Mouse (Mus musculus) erythroblast, embryonic 14.5 days (primary cell): ENCODE data around the gene Rbm12.

Experiments
- GATA1 ChIP-seq: IDR thresholded peaks from 2 replicates; pipeline ENCODE4 v1.6.1; 2012; ENCODE audit warnings: low read length, inconsistent platforms, mixed read lengths
- TAL1 ChIP-seq: IDR thresholded peaks from 3 replicates; pipeline ENCODE4 v1.6.1; 2012; ENCODE audit warnings: low read length, inconsistent platforms, mixed read lengths

DNA sequence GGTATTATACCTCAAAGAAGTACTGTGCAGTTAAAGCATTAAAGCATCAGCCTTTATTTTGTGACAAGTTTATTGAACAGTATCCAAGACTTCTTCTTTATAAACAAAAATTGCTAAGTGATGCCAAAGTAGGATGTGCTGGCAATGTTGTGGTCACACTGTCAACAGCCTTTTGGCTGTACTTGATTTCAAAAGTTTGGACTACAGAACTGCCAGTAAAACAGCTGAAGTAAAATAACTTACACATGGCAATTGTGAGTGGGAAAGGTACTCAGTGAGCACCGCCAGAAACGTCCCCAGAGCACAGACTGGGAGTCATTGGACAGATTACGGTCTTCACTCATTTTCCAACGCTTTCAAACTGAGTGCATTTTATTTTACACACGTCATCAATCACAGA is 19.9 kb downstream of the Rbm12 start:
- TF ChIP-seq GATA1 (no peak), TAL1 (no peak)
